Mouse (Mus musculus) gastrocnemius, adult 8-10 months (tissue): ENCODE measurements around the gene V1ra8. TPM values are rescaled to one million over a fixed set of nuclear protein-coding genes. Genes with fewer than 3 reads are reported as not detected.
"Not testable (repeated sequence)": the region's sequence is repeated elsewhere in the genome, so short reads cannot be mapped to it uniquely, and the experiment has no call there.

Experiments used
- DNase-seq, 2 experiments: peaks; one replicate each; pipeline ENCODE4 v3.0.0; 2022; ENCODE audit warnings: low spot score in 2 of 2
- total RNA-seq, 4 experiments: library from RNA; stranded (reverse); gene quantifications; 2 replicates each; pipeline ENCODE4 v1.2.4; 2022

Gene V1ra8
- total RNA-seq = not detected

- DNase-seq = not testable (repeated sequence)
Observed at GRCm38 (mm10) chr6:90202493-90202892, at the start of gene V1ra8. TSS of gene V1ra8 (plus strand) at chr6:90202793.

- DNase-seq = no peak
Observed at GRCm38 (mm10) chr6:90160139-90160538, 42.5 kb upstream of the V1ra8 start.

DNA sequence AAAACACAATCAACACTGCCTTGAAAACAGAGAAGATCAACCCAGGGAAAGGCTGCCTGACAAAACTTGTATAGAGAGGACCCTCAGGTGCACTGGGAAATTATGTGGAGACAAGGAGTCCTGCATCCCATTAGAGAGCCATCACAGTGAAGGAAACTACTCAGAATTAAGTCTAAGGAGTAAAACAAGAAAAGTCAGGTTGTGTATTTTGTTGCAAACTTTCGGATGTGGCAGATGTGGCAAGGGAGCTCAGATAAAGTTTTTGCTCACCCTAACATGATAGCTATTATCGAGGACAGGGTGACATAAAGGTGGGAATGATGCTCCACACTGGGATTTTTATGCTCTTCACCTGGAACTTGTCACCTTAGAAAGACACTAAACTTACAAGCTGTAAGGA lies 28.1 kb upstream of the V1ra8 start, which contains the start of gene Vmn1r52:
Vmn1r52 (plus strand) TSS at position 301 of the 400 bp plus-strand sequence.
- no peak for DNase-seq

- DNase-seq = no peak
Observed at GRCm38 (mm10) chr6:90224338-90224737, 21.7 kb downstream of the V1ra8 start, which contains the start of gene Vmn1r53. TSS of gene Vmn1r53 (minus strand) at chr6:90224438.

GRCm38 (mm10) chr6:90232114-90232513 lies 29.5 kb downstream of the V1ra8 start:
- not testable (repeated sequence) for DNase-seq

- no peak for DNase-seq
Observed at GRCm38 (mm10) chr6:90232681-90233080, 30.1 kb downstream of the V1ra8 start.

DNA sequence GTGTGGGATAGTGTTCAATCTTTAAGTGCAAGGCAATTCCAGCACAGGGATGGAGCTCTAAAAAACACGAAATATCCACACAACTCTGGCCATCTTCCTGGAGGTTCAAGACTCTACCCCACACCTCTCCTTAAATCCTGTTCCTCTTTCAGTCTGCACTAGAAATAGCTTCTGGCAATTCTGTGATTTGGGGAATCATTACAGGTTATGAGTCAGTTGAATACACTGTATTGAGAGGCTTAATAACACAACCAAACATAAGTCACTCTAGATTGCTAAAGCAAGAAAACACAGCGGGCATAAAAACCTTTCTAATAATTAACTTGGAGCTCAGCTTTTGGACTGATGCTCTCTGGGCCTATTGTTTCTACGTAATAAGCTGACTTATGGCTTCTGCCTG lies 41.4 kb downstream of the V1ra8 start:
- DNase-seq = no peak

- DNase-seq = no peak
Observed at GRCm38 (mm10) chr6:90246000-90246399, 43.4 kb downstream of the V1ra8 start, which contains the start of gene Vmn1r54. TSS of gene Vmn1r54 (plus strand) at chr6:90246300.

Other genes with a start within 250 kb of the V1ra8 start
- gene Vmn1r46, start 233.5 kb upstream of the V1ra8 start, total RNA-seq = not detected
- gene Vmn1r47, start 186.6 kb upstream of the V1ra8 start, total RNA-seq = not detected
- not detected for gene Vmn1r48, start 166.0 kb upstream of the V1ra8 start, total RNA-seq
- gene Vmn1r49, start 124.3 kb upstream of the V1ra8 start, total RNA-seq = not detected
- not detected for gene Vmn1r50, start 101.4 kb upstream of the V1ra8 start, total RNA-seq
- gene Vmn1r51, start 80.2 kb upstream of the V1ra8 start, total RNA-seq = not detected
- gene Vmn1r52, start 28.0 kb upstream of the V1ra8 start, total RNA-seq = not detected
- not detected for gene Vmn1r53, start 21.6 kb downstream of the V1ra8 start, total RNA-seq
- gene Vmn1r54, start 43.5 kb downstream of the V1ra8 start, total RNA-seq = not detected
- not detected for gene BC048671, start 98.4 kb downstream of the V1ra8 start, total RNA-seq
- gene Chst13, start 122.4 kb downstream of the V1ra8 start, total RNA-seq = not detected
- under 1 TPM in 1 of 4 experiments, not detected in 3; 0.11 TPM for gene Uroc1, start 130.5 kb downstream of the V1ra8 start, total RNA-seq
- gene Zxdc, start 166.7 kb downstream of the V1ra8 start, total RNA-seq = 10 to 100 TPM; 11.6 to 14.2 (median 12.1) TPM
- gene Cfap100, start 226.0 kb downstream of the V1ra8 start, total RNA-seq = under 1 TPM in 1 of 4 experiments, not detected in 3; 0.56 TPM